Mouse (Mus musculus) brain, embryonic 14.5 days (tissue): ENCODE data around the gene Tulp4.

ENCODE experiments used
- CTCF ChIP-seq: fragments of 200-500 bp; IDR thresholded peaks from 2 replicates; pipeline ENCODE4 v1.5.1; 2012; ENCODE audit warnings: inconsistent platforms, mild to moderate bottlenecking, moderate library complexity, borderline replicate concordance; ENCODE audit not compliant: insufficient read depth, insufficient read length; ENCODE audit errors: extremely low read depth
- POLR2A ChIP-seq: fragments of 200-500 bp; IDR thresholded peaks from 2 replicates; pipeline ENCODE4 v1.6.1; 2012; ENCODE audit warnings: mild to moderate bottlenecking, inconsistent platforms, borderline replicate concordance; ENCODE audit not compliant: poor library complexity, insufficient read depth, insufficient read length, severe bottlenecking; ENCODE audit errors: extremely low read depth

DNA sequence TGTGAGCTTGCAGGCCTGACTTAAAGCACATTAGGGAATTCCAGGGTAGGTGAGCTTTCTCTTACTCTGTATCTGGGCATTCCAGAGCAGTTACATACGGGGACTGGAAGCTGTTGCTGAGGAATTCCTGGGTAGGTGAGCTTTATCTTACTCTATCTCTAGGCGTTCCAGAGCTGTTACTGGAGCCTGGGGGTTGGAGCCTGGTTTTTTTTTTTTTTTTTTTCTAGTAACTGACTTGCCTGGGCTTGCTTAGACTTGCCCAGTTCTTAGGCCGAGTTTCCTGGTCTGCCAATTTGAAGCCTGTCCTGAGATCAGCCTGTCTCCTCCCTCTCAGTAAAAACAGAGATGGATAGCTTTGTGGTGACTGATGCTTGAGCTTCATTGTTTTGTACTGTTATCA is 21.8 kb downstream of the Tulp4 start:
- no peak for TF ChIP-seq CTCF
- TF ChIP-seq POLR2A, result no peak
